Mouse (Mus musculus): ENCODE measurements at regions not wholly inside any gene's neighbourhood (a gene's known extent, or its start where the extent isn't known, plus 50 kb on each side); places are given as distances from the start of the nearest gene placed in this dataset.

GRCm38 (mm10) chr8:107691251-107691650, 103.0 kb upstream of the Psmd7 start:
- TF ChIP-seq EP300 (optimal IDR thresholded peaks at IDR 0.05) (no peak), CTCF (IDR thresholded peaks at IDR 0.05; ENCODE audit: low read depth) (no peak)
- H3K27me3 ChIP-seq (ENCODE audit: control insufficient read depth, insufficient read depth, low read length): no peaks in the 10 kb centered on the region
- ATAC-seq (ENCODE audit: low FRiP score, low TSS enrichment) (no peak), DNase-seq (ENCODE audit: low spot score) (no peak)
- no peaks in the 10 kb centered on the region for H3K9me3 ChIP-seq (ENCODE audit: control insufficient read depth, low read length)
- H3K27ac ChIP-seq (replicated peaks): no peak overlapping the region
- WGBS: 95% methylated on average over 4 of the region's 4 CpGs
- H3K36me3 ChIP-seq (ENCODE audit: control insufficient read depth, insufficient read depth, low read length): no peaks in the 10 kb centered on the region
- H3K4me1 ChIP-seq (replicated peaks; ENCODE audit: control insufficient read depth, insufficient read depth): no peaks in the 10 kb centered on the region
- H3K4me3 ChIP-seq (ENCODE audit: low read depth, low read length): no peak overlapping the region
- no peak overlapping the region for H3K4me2 ChIP-seq (replicated peaks; ENCODE audit: low read depth)
- H3K9ac ChIP-seq (ENCODE audit: low read length): no peak overlapping the region

- Histone ChIP-seq H3K4me2 (replicated peaks; ENCODE audit: low read depth) (peak overlapping the region; percentile 37), H3K9me3 (ENCODE audit: control insufficient read depth, low read length) (no peaks in the 10 kb centered on the region), H3K4me1 (replicated peaks; ENCODE audit: control insufficient read depth, insufficient read depth) (no peaks in the 10 kb centered on the region), H3K36me3 (ENCODE audit: control insufficient read depth, insufficient read depth, low read length) (no peaks in the 10 kb centered on the region), H3K4me3 (ENCODE audit: low read depth, low read length) (peak overlapping the region; percentile 14; the same call in 1 of the 2 replicates), H3K27ac (replicated peaks) (0 out of 2 replicates have a peak overlapping the region, but pooled peaks have one; percentile 1), H3K27me3 (ENCODE audit: control insufficient read depth, insufficient read depth, low read length) (no peaks in the 10 kb centered on the region), H3K9ac (ENCODE audit: low read length) (no peak overlapping the region)
- TF ChIP-seq CTCF (IDR thresholded peaks at IDR 0.05; ENCODE audit: low read depth) (no peak), EP300 (optimal IDR thresholded peaks at IDR 0.05) (no peak)
- ATAC-seq (ENCODE audit: low FRiP score, low TSS enrichment) (no peak), DNase-seq (ENCODE audit: low spot score) (peak; percentile 17)
- 52% methylated on average over 20 of the region's 20 CpGs for WGBS
Measured at GRCm38 (mm10) chr8:107696384-107697346, 108.4 kb upstream of the Psmd7 start.

- DNase-seq (ENCODE audit: low spot score) (no peak), ATAC-seq (ENCODE audit: low FRiP score, low TSS enrichment) (no peak)
- H3K27me3 ChIP-seq (ENCODE audit: control insufficient read depth, insufficient read depth, low read length): no peaks in the 10 kb centered on the region
- H3K9ac ChIP-seq (ENCODE audit: low read length): no peak overlapping the region
- no peaks in the 10 kb centered on the region for H3K9me3 ChIP-seq (ENCODE audit: control insufficient read depth, low read length)
- H3K36me3 ChIP-seq (ENCODE audit: control insufficient read depth, insufficient read depth, low read length): no peaks in the 10 kb centered on the region
- H3K4me1 ChIP-seq (replicated peaks; ENCODE audit: control insufficient read depth, insufficient read depth): no peaks in the 10 kb centered on the region
- no peak overlapping the region for H3K27ac ChIP-seq (replicated peaks)
- 54% methylated on average over 7 of the region's 7 CpGs for WGBS
- H3K4me2 ChIP-seq (replicated peaks; ENCODE audit: low read depth): no peak overlapping the region
- no peak overlapping the region for H3K4me3 ChIP-seq (ENCODE audit: low read depth, low read length)
- TF ChIP-seq CTCF (IDR thresholded peaks at IDR 0.05; ENCODE audit: low read depth) (no peak), EP300 (optimal IDR thresholded peaks at IDR 0.05) (no peak)
Measured at GRCm38 (mm10) chr8:107699307-107699706, 111.0 kb upstream of the Psmd7 start.

DNA sequence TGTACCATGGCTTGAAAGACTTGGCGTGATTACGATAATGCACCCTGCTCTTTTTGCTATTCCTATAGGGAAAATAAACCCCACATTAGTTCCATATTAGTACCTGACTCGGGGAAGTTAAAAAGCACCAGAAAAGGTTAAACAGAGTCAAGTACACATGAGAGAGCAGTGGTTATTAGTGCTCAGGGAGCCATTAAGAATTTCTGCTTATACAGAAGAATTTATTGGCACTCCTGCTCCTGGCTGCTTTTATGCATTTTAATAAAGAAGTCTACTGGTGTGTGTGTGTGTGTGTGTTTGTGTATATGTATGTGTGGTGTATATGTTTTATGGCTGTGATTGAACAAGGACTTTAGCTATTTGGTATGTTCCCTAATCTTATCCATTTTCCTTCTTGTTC, 111.5 kb upstream of the Psmd7 start:
- Histone ChIP-seq H3K27me3 (ENCODE audit: control insufficient read depth, insufficient read depth, low read length) (no peaks in the 10 kb centered on the region), H3K27ac (replicated peaks) (no peak overlapping the region), H3K4me2 (replicated peaks; ENCODE audit: low read depth) (no peak overlapping the region), H3K9ac (ENCODE audit: low read length) (no peak overlapping the region), H3K4me1 (replicated peaks; ENCODE audit: control insufficient read depth, insufficient read depth) (no peaks in the 10 kb centered on the region), H3K9me3 (ENCODE audit: control insufficient read depth, low read length) (no peaks in the 10 kb centered on the region), H3K36me3 (ENCODE audit: control insufficient read depth, insufficient read depth, low read length) (no peaks in the 10 kb centered on the region), H3K4me3 (ENCODE audit: low read depth, low read length) (no peak overlapping the region)
- WGBS: 72% methylated on average over 3 of the region's 3 CpGs
- no peak for ATAC-seq (ENCODE audit: low FRiP score, low TSS enrichment)
- TF ChIP-seq EP300 (optimal IDR thresholded peaks at IDR 0.05) (no peak), CTCF (IDR thresholded peaks at IDR 0.05; ENCODE audit: low read depth) (no peak)
- no peak for DNase-seq (ENCODE audit: low spot score)

- TF ChIP-seq CTCF (IDR thresholded peaks at IDR 0.05; ENCODE audit: low read depth) (no peak), EP300 (optimal IDR thresholded peaks at IDR 0.05) (no peak)
- ATAC-seq (ENCODE audit: low FRiP score, low TSS enrichment) (no peak), DNase-seq (ENCODE audit: low spot score) (no peak)
- H3K36me3 ChIP-seq (ENCODE audit: control insufficient read depth, insufficient read depth, low read length): no peaks in the 10 kb centered on the region
- no peaks in the 10 kb centered on the region for H3K4me1 ChIP-seq (replicated peaks; ENCODE audit: control insufficient read depth, insufficient read depth)
- no peak overlapping the region for H3K9ac ChIP-seq (ENCODE audit: low read length)
- H3K27ac ChIP-seq (replicated peaks): no peak overlapping the region
- no peaks in the 10 kb centered on the region for H3K9me3 ChIP-seq (ENCODE audit: control insufficient read depth, low read length)
- H3K4me3 ChIP-seq (ENCODE audit: low read depth, low read length): no peak overlapping the region
- WGBS: 72% methylated on average over 10 of the region's 10 CpGs
- H3K4me2 ChIP-seq (replicated peaks; ENCODE audit: low read depth): no peak overlapping the region
- H3K27me3 ChIP-seq (ENCODE audit: control insufficient read depth, insufficient read depth, low read length): no peaks in the 10 kb centered on the region
Measured at GRCm38 (mm10) chr8:107715901-107716300, 127.6 kb upstream of the Psmd7 start.

DNA sequence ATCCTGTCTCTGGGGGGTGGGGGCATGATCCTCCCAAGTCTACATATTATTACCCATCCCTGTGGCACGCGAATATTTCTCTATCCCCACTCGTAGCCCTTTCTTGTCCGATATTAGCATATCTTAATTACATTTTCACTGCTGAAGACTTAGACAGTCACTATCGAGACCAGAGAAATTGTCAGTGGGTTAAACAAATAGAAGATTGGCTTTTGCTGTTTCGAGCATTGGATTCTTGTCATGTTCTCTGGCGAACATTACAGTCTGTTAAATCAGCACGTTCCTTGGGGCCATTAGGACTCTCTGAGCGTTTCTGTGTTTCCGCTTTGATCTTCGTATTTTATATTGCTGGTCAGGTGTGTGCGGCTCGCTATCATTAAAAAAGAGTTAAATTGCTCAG, 129.6 kb upstream of the Psmd7 start:
- Histone ChIP-seq H3K4me1 (replicated peaks; ENCODE audit: control insufficient read depth, insufficient read depth) (no peaks in the 10 kb centered on the region), H3K4me3 (ENCODE audit: low read depth, low read length) (no peak overlapping the region), H3K27ac (replicated peaks) (no peak overlapping the region), H3K36me3 (ENCODE audit: control insufficient read depth, insufficient read depth, low read length) (no peaks in the 10 kb centered on the region), H3K9me3 (ENCODE audit: control insufficient read depth, low read length) (no peaks in the 10 kb centered on the region), H3K27me3 (ENCODE audit: control insufficient read depth, insufficient read depth, low read length) (no peaks in the 10 kb centered on the region), H3K4me2 (replicated peaks; ENCODE audit: low read depth) (no peak overlapping the region), H3K9ac (ENCODE audit: low read length) (no peak overlapping the region)
- DNase-seq (ENCODE audit: low spot score) (no peak), ATAC-seq (ENCODE audit: low FRiP score, low TSS enrichment) (no peak)
- TF ChIP-seq EP300 (optimal IDR thresholded peaks at IDR 0.05): no peak
- TF ChIP-seq CTCF (IDR thresholded peaks at IDR 0.05; ENCODE audit: low read depth): no peak
- 85% methylated on average over 13 of the region's 13 CpGs for WGBS
